Mouse (Mus musculus): ENCODE measurements around the gene Sdccag8.

DNA sequence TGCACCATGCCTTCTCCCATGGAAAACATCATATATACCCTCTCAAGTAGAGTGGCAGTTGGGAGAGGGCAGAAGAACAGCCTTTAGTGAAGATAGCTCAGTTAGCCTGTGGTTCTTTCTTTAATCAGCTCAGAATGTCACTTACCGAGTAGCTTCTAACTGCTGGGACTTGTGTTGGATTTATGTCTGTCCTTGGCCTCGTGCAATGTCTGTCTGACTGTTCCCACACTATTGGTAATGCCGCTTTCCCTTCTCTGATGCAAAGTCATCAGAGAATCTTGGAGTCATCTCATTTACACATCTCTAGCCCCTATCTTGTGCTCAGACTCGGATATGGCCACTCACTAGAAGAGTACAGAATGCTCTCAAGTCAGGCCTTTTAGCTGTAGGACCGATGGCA, 128.7 kb downstream of the Sdccag8 start:
- TF ChIP-seq CTCF (IDR thresholded peaks at IDR 0.05; ENCODE audit: extremely low read depth, insufficient read depth, low read length) (no peak), POLR2A (IDR thresholded peaks at IDR 0.05; ENCODE audit: extremely low read depth, insufficient read depth, low read length) (no peak)

All from cortical plate, adult 2 months (tissue).